Mouse (Mus musculus) layer of hippocampus, postnatal 10 days (tissue): ENCODE results near the gene B3galt6. TPM values are rescaled to one million over a fixed set of nuclear protein-coding genes. Genes with fewer than 3 reads are reported as not detected.

Source experiments
- DNase-seq, 2 experiments: peaks; one replicate each; pipeline ENCODE4 v3.0.0; 2021; ENCODE audit warnings: low spot score in 2 of 2
- total RNA-seq, 2 experiments: library from RNA; stranded (reverse); gene quantifications; 2 replicates each; pipeline ENCODE4 v1.2.3; 2021

Gene B3galt6
- total RNA-seq, 2 experiments from 2014 or later, result 10.6 to 11.6 TPM

DNA sequence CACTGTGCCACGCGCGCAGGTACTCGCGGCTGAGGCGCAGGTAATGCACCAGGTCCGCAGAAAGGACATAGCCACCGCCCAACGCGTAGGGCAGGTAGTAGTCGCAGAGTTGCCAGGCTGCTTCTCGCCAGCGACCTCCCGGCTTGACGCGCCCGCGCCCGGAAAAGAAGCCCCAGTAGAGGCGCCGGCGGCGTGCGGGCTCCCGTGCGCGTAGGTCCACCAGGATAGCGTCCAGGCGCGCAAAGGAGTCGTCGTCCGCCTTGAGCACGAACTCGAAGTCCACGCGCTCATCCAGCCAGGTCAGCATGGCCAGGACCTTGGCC, 580 bp downstream of the B3galt6 start:
- no peak for DNase-seq

DNA sequence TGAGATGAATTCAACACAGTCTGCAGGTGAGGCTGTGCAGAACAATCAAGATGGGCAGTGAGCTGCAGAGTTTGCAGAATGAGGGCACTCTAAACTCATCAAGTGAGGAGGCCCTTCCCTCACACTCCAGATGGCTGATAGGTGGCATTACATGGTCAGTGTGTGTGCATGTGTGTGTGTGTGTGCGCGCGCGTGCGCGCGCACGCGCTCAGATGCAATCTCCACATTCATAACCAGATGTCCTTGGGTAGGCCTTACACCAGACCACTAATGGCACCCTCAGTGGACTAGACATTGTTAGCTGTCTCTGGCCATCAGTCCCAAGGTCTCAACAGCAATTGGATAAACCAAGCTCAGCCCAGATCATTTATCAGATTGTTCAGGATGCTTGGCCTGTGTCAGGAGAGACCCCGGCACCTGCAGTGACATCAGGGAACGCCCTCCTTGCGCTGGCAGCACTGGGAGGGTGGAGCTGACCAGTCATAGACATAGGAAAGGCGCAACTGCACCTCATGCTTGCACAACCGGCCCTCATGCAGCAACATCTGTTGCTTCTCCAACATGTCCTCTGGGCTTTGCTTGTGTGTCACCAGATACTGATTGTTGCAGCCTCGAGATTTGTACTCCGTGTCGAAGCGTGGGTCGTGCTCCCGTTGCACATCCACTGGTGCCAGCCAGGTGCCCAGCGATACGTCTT, 1.1 kb downstream of the B3galt6 start:
- no peak for DNase-seq

DNA sequence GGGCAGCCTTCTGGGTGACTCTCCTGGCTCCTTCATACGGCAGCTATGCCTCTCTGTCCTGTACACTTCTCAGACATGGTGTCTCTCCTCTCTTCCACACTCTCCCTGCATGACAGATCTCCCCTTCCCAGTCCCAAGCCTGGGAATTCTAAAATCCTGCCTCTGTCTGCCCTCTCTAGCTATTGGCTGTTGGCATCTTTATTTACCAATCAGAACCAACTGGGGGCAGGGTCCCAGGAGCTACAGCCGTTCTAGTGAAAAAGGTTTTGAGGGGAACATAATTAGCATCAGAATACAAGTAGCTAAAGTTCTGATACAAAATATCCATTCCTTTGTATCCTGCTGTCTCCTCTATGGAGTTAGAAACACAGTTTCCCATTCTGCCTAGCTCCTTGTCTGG, 8.7 kb downstream of the B3galt6 start:
- DNase-seq, result no peak

GRCm38 (mm10) chr4:155981436-155982082, 10.9 kb downstream of the B3galt6 start:
- DNase-seq, result no peak

DNA sequence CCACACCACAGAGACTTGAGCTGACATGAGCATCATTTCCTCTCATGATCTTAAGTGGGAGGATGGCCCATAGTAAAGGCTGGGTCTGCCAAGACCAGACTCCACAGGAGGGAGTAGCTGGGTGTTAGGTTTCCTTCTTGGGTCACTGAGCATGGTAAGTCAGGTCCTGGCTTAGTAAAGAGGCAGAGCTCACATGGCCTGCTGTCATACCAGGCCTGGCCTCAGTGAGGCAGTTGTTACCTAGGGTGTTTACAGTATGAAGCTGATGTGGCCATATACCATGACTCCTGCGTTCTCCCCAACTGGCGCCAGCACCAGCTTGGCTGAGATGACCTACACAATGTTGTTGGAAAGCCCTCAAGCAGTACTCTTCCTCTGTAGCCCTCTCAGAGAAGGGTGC, 19.2 kb downstream of the B3galt6 start:
- DNase-seq, result no peak

- DNase-seq, result no peak
Observed at GRCm38 (mm10) chr4:155972651-155973050, 19.8 kb downstream of the B3galt6 start.

DNA sequence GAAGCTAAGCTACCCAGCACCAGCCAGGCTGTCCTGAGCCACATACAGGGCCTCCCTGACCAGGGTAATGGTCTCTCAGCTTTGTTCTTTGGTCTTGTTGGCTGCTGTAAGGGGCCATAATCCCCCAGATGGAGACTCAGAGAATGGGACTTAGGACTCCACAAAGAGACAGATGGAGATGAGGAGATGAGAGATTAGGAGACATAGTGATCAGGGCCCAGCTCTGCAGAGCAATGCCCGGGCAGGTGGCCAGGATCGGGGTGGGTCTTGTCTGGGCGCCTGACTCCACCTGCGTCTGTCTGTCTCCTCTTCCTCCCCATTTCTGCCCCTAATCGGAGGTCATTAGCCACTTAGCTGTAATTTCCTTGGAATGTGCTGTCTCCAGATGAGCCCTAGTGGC, 22.2 kb downstream of the B3galt6 start:
- no peak for DNase-seq

DNA sequence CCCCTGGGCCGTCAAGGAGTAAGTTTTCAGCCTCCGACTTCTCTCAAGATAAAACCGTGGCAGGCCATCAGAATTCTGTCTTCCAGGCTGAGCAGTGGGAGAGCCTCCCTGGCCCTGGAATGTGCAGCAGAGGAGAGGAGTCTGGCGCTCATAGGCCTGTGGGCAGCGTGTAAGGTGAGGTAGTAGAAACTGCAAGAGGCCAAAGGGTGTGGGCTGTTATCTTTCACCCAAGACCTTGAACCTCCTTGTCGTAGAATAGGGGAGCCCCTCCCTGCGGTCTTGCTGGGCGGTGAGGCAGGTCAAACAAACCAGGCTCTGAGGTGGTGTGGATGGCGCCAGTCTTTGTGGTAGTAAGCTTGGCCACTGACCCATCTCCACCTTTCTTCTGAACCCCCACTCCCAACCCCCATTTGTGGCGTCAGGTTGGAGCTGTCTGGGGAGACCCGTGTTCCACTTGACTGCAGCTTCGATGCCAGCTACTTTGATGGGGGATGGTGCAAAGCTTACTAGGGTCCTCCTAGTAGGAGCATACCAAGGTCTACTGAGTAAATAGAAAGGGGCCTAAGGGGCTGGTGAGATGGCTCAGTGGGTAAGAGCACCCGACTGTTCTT, 23.3 kb downstream of the B3galt6 start:
- DNase-seq, result no peak

DNA sequence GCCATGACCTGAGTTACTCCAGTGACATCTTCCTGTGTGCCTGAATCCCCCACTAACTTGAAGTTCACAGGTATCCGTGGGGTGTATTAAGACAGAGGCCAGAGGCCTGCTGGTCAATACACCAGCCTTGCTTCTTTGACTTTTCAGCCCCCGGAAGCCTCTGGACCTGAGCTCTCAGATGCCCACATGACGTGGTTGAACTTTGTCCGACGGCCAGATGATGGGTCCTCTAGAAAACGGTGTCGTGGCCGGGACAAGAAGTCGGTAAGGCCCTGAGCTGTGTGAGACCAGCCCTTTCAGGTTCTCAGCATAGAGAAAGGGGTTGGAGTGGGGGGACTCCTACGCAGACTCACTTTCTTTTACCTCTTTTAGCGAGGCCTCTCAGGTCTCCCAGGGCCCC, 28.1 kb downstream of the B3galt6 start:
- no peak for DNase-seq

DNA sequence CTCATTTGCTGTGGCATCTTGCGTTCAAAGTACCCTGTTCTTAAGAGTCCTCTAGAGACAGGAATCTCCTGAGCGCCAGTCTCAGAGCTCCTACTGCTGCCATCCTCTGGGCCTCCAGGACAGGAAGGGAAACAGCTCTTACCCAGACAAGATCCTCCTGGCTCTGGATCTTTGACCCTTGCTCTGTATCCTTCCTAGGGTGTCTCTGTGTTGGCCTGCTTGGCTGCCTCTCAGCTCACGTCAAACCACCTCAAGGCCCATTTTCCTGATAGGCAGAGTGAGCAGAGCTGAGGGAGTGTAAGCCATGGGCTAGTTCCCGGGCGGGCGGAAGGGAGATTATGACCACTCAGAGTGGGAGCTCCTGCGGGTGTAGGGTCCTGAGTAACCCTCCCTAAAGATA, 29.3 kb downstream of the B3galt6 start:
- no peak for DNase-seq

- DNase-seq, result peak; percentile 25 to 32
Observed at GRCm38 (mm10) chr4:155962167-155962971, 30.1 kb downstream of the B3galt6 start, which contains the start of gene C1qtnf12. TSS of gene C1qtnf12 (plus strand) at chr4:155962318.

GRCm38 (mm10) chr4:155959275-155959674, 33.2 kb downstream of the B3galt6 start:
- peak; percentile 81 for DNase-seq

GRCm38 (mm10) chr4:155955491-155955890, 37.0 kb downstream of the B3galt6 start:
- DNase-seq, result no peak

DNA sequence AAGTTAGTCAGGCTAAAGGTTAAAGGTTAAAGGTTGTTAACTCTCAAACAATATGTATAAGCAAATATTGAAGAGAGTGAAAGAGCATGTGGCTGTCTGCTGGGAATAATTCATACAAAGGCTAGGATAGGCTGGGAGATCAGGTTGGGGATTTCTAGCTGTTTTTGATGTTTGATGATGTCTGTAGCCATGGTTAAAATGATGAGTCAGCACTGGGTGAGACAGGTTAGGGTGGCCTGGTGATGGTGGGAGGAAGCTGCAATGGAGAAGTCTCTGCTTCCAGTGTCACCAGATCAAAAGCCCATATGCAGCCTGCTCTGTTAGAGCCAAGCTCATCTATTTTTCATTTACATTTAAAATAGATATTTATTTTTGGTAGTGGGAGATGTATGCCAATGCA, 45.4 kb downstream of the B3galt6 start:
- no peak for DNase-seq

GRCm38 (mm10) chr4:155944271-155944670, 48.2 kb downstream of the B3galt6 start:
- no peak for DNase-seq

- DNase-seq, result peak; percentile 99
Observed at GRCm38 (mm10) chr4:155943534-155944249, 48.8 kb downstream of the B3galt6 start, which contains the start of gene Ube2j2. TSS of gene Ube2j2 (plus strand) at chr4:155943831.

DNA sequence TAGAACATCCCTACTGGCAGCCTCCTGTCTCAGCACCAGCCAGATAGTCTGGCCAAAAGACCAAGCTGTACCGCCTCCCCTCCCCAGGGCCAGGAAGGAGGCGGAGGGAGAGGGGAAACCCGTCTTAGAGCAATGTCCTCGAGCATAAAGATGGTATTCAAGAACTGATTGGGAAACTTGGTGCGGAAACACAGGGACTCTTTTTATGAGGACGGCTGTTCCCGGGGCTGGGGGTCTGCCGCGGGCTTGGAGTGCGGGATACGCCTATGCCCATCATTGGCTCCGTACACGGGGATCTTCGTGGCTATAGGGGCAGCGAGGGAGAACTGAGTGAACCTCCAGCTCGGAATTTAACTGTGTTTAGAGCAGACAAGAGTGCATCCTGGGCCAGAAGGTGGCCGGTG, 49.4 kb downstream of the B3galt6 start:
- DNase-seq, result peak; percentile 64 to 65
